Mouse (Mus musculus): ENCODE results near the gene Pcbd1. TPM values are rescaled to one million over a fixed set of nuclear protein-coding genes. Genes with fewer than 3 reads are reported as not detected.

Gene Pcbd1
- polyA plus RNA-seq (2021; fragmentation: Nextera tagmentation): 26.7 and 31.2 TPM in 2 replicates
- long read RNA-seq, experiment 1, transcript Pcbd1-201 (4 exons, 789 nt): major isoform, 16 of 16 reads
- long read RNA-seq, experiment 1, partial matches to known transcripts: 0 of 16 reads
- long read RNA-seq, experiment 1, other reads (novel, unspliced or antisense): 0 of 16 reads
- long read RNA-seq, experiment 2, partial matches to known transcripts: 0 of 4 reads
- long read RNA-seq, experiment 2, other reads (novel, unspliced or antisense): 0 of 4 reads

DNA sequence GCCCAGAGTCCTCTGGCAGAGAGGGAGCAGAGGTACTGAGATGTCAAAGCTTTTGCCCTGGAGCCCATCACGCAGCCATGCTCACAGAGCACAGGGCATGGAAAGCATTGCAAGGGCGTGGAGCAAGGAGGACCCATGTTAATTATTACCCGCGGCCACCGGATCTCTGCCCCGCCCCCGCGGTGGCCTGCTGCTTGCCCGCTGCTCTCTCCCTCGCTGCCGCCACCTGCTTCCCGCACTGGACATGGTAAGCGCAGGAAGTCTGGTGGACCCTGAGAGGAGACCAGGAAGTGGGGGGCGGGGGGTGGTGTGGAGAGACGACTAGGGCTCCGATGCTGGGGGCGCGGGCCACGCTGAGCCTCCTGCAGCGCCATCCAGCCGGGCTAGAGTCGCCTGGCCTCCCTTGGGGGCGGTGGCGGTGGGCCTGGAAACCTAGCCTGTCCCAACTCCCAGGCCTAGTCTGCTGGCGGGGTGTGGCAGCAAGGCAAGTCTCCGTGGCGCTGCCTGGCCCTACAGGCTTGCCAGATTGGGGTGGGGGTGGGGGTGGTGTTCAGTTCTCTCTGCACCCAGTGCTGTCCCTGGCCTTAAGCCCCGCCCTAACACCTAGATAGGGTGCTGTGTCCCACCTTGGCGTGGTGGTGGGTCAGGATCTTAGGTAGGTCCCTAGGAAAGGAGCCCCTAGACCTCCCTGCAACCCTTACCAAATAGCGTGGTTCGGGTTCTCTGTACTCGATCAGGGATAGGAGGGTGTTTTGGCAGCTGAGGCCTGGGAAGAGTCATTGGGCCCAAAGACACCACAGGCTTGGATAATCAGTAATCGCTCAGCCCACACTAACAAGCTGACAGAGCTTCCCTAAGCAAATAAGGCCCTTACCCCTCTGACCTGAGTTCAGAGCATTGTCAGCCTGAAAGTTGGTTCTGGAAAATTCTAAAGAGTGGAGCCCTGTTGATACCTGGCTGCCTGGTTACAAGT lies at the start of gene Pcbd1:
TSS of gene Pcbd1 (plus strand) at position 162 of the 973 bp plus-strand sequence.

Small RNAs within 50 kb of the gene (microRNA-seq; reads per million reads assigned to microRNA genes)
- gene Gm44308: not detected

Other genes starting within 250 kb of the Pcbd1 start
- 11.2 and 13.3 TPM in 2 replicates for gene Sgpl1, start 58.4 kb downstream of the Pcbd1 start, polyA plus RNA-seq (2021; fragmentation: Nextera tagmentation)
- 7.7 and 8.8 TPM in 2 replicates for gene Tbata, start 82.6 kb downstream of the Pcbd1 start, polyA plus RNA-seq (2021; fragmentation: Nextera tagmentation)
- 0.09 and 0.16 TPM in 2 replicates for gene Adamts14, start 184.1 kb downstream of the Pcbd1 start, polyA plus RNA-seq (2021; fragmentation: Nextera tagmentation)
- not detected in 2 replicates for gene Prf1, start 208.5 kb downstream of the Pcbd1 start, polyA plus RNA-seq (2021; fragmentation: Nextera tagmentation)

Measured in layer of hippocampus, adult 6 months (tissue).